Mouse (Mus musculus) heart, adult 2 months (tissue): ENCODE results near the gene Sf3a2.

Source experiments
- CTCF ChIP-seq: fragments of 200-600 bp; IDR thresholded peaks from 2 replicates; pipeline ENCODE4 v1.8.1; 2022; ENCODE audit warnings: antibody characterized with exemption, mild to moderate bottlenecking, moderate library complexity
- POLR2A ChIP-seq: fragments of 200-500 bp; IDR thresholded peaks from 2 replicates; pipeline ENCODE4 v1.6.1; 2011; ENCODE audit warnings: mild to moderate bottlenecking, low read depth, low read length, control low read depth; ENCODE audit not compliant: insufficient read depth

DNA sequence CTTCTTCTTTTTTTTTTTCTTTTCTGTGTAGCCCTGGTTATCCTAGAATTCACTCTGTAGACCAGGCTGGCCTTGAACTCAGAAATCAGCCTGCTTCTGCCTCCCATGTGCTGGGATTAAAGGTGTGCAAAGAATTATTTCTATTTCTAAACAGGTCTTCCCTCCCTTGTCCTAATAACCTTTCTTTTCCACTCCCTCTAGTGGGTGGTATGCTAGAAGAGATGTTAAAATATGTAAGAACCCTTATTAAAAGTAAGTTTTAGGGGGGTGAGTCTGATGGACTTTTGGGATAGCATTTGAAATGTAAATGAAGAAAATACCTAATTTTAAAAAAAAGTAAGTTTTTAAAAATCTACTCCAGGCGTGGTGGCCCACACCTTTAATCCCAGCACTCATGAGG, 25.3 kb downstream of the Sf3a2 start:
- TF ChIP-seq POLR2A (no peak), CTCF (peak; percentile 37)
